Mouse (Mus musculus) megakaryocyte progenitor cell, adult 5-6 weeks (primary cell): ENCODE data around the gene Ret. TPM values are rescaled to one million over a fixed set of nuclear protein-coding genes. Genes with fewer than 3 reads are reported as not detected.
A peak's percentile ranks its signal among the peaks of the same experiment; 100 is the strongest.

Experiments used
- ATAC-seq: replicated peaks from 2 replicates; pipeline ENCODE4 v1.8.0; 2016; ENCODE audit warnings: mild to moderate bottlenecking, moderate TSS enrichment, inconsistent platforms; ENCODE audit not compliant: poor library complexity
- total RNA-seq, 2 experiments: library from RNA; stranded (forward) in 1 of 2; stranded (reverse) in 1 of 2; fragments of 157-497, 149-512 nt in 1 of 2; fragments of 200-1000 nt in 1 of 2; gene quantifications; 2 replicates each; pipeline versions ENCODE4 v1.2.3 to v1.2.4; 2015 to 2017

The Ret gene
- total RNA-seq, 2 experiments from 2014 or later: 0.04 TPM; not detected in 1

GRCm38 (mm10) chr6:118179316-118180084 is 18.0 kb downstream of the Ret start:
- ATAC-seq: peak; percentile 98

DNA sequence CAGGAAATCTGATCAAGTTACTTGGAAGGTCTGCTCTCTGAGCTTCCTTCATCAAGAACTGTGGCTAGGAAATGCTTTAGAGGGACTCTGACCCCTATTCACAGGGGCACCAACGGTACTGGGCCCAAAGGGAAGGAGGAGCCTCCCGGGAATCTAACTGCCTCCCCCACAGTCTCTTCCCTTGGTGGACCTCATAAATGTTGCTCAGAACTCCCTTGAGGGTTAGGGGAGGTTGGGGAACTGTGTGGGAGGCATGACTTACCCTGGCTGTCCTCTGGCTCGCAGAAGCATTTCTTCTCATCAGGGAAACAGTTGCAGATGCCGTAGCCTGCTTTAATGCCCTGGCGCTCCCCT is 23.6 kb downstream of the Ret start:
- no peak for ATAC-seq

- no peak for ATAC-seq
Observed at GRCm38 (mm10) chr6:118173251-118173974, 24.1 kb downstream of the Ret start.

DNA sequence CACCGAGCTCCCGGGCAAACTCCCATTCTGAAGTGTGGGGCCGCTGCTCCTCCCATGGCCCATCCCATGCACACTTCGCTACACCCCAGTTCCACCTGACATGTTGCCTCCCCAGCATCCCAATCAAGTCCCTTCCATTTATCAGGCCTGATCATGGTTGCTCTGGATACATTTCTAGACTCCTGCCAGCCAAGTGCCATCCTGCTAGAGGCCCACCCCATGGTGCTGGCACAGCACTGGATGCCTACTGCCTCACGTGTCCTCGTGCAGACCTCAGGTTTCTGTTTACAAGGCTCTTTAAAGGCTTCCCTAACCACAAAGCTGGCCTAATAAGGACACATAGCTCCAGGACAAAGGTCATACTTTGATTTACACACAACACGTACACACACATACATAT is 26.1 kb downstream of the Ret start:
- no peak for ATAC-seq

GRCm38 (mm10) chr6:118168106-118168505 is 29.4 kb downstream of the Ret start:
- ATAC-seq: no peak

- ATAC-seq: peak; percentile 94
Observed at GRCm38 (mm10) chr6:118167013-118167412, 30.5 kb downstream of the Ret start.

GRCm38 (mm10) chr6:118165516-118165915 is 32.0 kb downstream of the Ret start:
- no peak for ATAC-seq

DNA sequence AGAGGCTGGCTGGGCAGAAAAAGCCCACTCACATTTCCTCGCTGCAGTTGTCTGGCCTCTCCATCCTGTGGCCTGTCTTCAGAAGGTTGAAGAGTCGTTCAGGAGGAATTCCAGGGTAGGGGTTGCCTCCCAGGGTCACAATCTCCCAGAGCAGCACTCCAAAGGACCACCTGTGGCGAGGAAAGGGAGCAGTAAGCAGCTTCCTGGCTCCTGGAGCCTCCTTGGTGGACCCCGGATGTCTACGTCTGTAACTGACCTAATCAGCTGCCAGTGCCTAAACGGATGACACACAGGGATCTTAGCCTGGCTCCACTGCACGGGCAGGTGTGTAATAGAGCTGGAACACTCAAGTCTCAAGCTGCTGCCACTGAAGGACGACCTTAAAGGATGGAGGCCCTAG is 32.8 kb downstream of the Ret start:
- ATAC-seq: no peak

DNA sequence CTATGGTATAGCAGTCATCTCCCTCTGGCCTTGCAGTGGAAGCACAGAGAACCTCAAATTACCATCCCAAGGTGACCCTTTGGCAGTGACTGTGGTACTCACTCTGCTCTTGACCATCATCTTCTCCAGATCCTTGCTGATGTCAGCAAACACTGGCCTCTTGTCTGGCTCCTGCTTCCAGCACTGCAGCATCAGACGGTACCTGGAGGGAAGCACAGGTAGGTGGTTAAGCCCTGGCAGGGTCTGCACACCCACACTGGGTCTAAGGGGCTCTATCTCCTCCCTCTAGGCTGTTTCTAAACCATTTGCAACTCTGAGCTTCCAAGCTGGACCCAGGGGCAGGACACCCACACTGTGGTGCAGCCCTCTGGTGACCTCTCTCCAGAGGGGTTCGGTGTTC is 34.4 kb downstream of the Ret start:
- ATAC-seq: no peak

DNA sequence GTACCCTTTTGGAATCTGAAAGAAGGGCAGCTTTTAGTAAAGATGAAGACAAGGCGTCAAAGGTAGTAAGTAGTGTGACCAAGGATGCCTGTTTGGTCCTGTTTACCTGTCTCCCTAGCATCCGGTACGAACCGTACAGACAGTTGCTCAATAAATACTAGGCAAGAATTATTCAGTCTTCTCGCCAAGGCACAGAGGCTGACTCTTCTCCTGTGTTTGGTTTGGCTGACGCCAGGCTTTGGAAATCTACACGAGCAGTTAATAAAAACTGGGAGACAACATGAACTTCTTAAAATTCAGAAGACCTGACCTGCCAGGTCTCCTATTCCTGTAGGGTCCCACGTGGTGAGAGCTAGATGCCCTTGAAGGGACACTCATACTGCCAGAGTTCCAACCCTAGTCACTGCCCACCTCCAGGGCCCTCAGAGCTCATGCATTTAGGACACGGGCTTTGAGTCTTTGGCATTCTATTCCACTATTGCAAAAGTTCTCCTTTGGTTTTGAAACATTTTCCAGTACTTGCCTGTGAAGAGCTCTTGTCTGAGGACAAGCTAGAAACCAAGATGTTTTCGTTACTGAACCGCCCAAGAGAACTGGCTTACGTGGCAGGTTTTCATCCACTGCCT is 34.9 kb downstream of the Ret start:
- no peak for ATAC-seq

- no peak for ATAC-seq
Observed at GRCm38 (mm10) chr6:118153091-118153490, 44.4 kb downstream of the Ret start.

- peak; percentile 18; the same call in 1 of the 2 replicates for ATAC-seq
Observed at GRCm38 (mm10) chr6:118150988-118151387, 46.5 kb downstream of the Ret start.

DNA sequence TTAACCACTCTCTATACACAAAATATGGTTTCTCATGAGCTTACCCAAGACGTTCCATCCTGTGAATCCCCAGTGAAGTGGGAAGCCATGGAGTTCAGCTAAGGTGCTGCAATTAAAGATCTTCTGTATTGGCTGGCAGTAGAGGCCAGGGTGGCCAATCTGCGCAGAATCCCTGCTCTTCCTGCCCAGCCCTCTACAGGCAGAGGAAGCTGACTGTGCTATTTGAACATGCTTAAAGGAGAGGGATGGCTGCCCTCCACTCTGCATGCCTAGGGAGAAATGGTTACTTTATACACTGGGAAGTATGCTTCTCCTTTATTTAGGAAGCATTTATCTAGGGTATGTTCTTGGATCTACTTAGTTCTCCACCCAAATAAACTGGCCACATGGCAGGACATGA is 47.0 kb downstream of the Ret start:
- ATAC-seq: peak; percentile 66

- peak; percentile 56 for ATAC-seq
Observed at GRCm38 (mm10) chr6:118150128-118150527, 47.4 kb downstream of the Ret start.

DNA sequence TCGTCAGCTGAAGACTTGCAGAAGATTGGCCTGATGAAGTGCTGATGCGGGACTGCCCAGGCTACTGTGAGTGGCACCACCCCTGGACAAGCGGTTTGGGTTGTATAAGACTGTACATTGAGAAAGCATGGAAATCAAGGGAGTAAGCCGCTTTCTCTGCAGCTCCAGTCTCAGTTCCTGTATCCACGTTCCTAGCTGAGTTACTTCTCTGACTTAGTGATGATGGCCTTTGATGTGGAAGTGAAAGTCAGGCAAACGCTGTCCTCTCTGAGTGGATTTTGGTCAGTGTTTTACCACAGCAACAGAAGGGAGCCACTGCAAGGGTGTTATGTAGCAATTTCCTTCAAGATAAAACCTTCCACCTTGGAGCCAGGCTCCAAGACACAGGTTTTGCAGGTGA is 56.6 kb downstream of the Ret start:
- peak; percentile 45 for ATAC-seq

GRCm38 (mm10) chr6:118138731-118139709 is 58.5 kb downstream of the Ret start, which contains the start of gene Csgalnact2:
Gene Csgalnact2, minus strand, starts transcription at chr6:118139140.
- ATAC-seq: peak; percentile 76

GRCm38 (mm10) chr6:118137148-118137547 is 60.4 kb downstream of the Ret start:
- ATAC-seq: peak; percentile 56

DNA sequence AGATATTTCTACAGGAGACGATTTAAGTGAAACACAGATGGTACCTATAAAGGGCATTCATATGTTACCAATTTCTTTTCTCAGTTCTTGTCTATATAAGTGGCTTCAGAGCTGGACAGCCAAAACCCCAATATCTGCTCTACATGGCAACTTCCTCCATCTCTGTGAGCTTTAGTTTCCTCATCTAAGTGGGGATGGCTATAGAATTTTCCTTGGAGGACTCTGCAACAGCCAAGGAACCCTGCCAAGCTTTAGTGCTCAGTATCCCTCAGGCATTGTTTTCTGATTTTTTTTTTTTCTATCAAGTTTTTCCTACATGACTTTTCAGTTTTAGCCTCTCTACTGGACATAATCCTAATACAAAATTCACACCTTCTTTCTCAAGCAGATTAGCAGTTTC is 63.1 kb downstream of the Ret start:
- ATAC-seq: no peak

- ATAC-seq: no peak
Observed at GRCm38 (mm10) chr6:118130022-118130421, 67.5 kb downstream of the Ret start.

DNA sequence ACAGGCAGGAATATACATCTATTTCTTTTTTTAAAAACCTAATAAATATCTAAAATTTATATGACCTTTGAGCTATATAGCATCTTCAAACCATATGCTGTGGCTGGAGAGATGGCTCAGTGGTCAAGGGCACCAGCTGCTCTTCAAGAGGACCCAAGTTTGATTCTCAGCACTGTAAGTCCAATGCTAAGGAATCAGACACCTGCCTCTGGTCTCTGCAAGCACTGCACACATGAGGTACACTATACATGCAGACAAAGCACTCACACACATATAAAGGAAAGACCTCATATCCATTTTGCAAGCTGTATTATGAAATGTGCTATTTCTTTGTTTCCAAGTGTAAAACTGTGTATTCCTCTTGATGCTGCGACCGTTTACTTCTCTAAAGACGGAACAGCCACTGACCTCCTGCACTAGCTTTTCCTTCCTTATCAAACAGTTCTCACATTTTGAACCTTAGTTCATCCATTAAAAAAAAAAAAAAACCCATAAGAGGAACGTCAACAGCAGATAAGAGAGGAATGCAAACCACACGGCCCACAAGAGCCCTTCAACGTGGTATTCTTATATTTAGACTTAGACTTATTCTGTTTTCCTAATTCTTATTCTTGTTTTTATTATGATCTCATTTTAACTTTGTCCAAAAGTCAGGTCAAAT is 69.6 kb downstream of the Ret start:
- peak; percentile 80 for ATAC-seq
